Mouse (Mus musculus) forebrain, embryonic 15.5 days (tissue): ENCODE results near the gene Snd1. TPM values are rescaled to one million over a fixed set of nuclear protein-coding genes. Genes with fewer than 3 reads are reported as not detected.
A peak's percentile ranks its signal among the peaks of the same experiment; 100 is the strongest.

Experiments used
- ATAC-seq: fragments of 200-750 bp; cut with Nextera tagmentation; replicated peaks from 2 replicates; pipeline ENCODE4 v1.8.0; 2017; ENCODE audit warnings: mild to moderate bottlenecking, moderate TSS enrichment, moderate library complexity
- H3K27ac ChIP-seq: fragments of 300-500 bp; sonication (generic); replicated peaks from 2 replicates; pipeline ENCODE4 v1.5.1; 2015; ENCODE audit warnings: mild to moderate bottlenecking, inconsistent platforms
- H3K27me3 ChIP-seq: fragments of 300-500 bp; sonication (generic); 2 replicates; pipeline ENCODE4 v1.6.1; 2015; ENCODE audit warnings: inconsistent platforms
- H3K36me3 ChIP-seq: fragments of 300-500 bp; sonication (generic); 2 replicates; pipeline ENCODE4 v1.6.1; 2015; ENCODE audit warnings: mild to moderate bottlenecking, inconsistent platforms
- H3K4me1 ChIP-seq: fragments of 300-500 bp; sonication (generic); 2 replicates; pipeline ENCODE4 v1.6.1; 2015; ENCODE audit warnings: inconsistent platforms
- H3K4me2 ChIP-seq: fragments of 300-500 bp; sonication (generic); replicated peaks from 2 replicates; pipeline ENCODE4 v1.6.1; 2015; ENCODE audit warnings: mild to moderate bottlenecking, inconsistent platforms
- H3K4me3 ChIP-seq: fragments of 300-500 bp; sonication (generic); 2 replicates; pipeline ENCODE4 v1.5.1; 2015; ENCODE audit warnings: mild to moderate bottlenecking, inconsistent platforms
- H3K9ac ChIP-seq: fragments of 300-500 bp; sonication (generic); replicated peaks from 2 replicates; pipeline ENCODE4 v1.6.1; 2015; ENCODE audit warnings: mild to moderate bottlenecking, inconsistent platforms
- H3K9me3 ChIP-seq: fragments of 300-500 bp; sonication (generic); 2 replicates; pipeline ENCODE4 v1.6.1; 2016; ENCODE audit warnings: inconsistent platforms
- WGBS: fragments of 180-500 bp; shearing (Covaris S2); methylation state at CpG from one replicate; pipeline ENCODE4 v1.1.7; 2015; ENCODE audit warnings: mixed read lengths; 5-methylcytosine and 5-hydroxymethylcytosine counted together
- polyA plus RNA-seq: library from polyadenylated mRNA; unstranded; fragments of >200 nt; fragmentation: Nextera tagmentation; extraction: Ambion mirVana; gene quantifications from 2 replicates; pipeline ENCODE4 v1.2.1, GENCODE M21; 2015

The Snd1 gene
- polyA plus RNA-seq, 1 experiment from 2014 or later = 77.6 TPM

- Histone ChIP-seq H3K4me1 (peaks cover 22% of the 10 kb centered on the region), H3K27ac (no peak overlapping the region), H3K4me2 (no peak overlapping the region), H3K4me3 (no peak overlapping the region), H3K36me3 (peaks cover 4% of the 10 kb centered on the region; the same call in 1 of the 2 replicates), H3K27me3 (no peaks in the 10 kb centered on the region), H3K9me3 (no peaks in the 10 kb centered on the region), H3K9ac (no peak overlapping the region)
- ATAC-seq = peak; percentile 31; the same call in 1 of the 2 replicates
- WGBS = 66% methylated on average over 1 of the region's 1 CpGs
Measured at GRCm38 (mm10) chr6:28488204-28488851, 13.4 kb downstream of the Snd1 start.

DNA sequence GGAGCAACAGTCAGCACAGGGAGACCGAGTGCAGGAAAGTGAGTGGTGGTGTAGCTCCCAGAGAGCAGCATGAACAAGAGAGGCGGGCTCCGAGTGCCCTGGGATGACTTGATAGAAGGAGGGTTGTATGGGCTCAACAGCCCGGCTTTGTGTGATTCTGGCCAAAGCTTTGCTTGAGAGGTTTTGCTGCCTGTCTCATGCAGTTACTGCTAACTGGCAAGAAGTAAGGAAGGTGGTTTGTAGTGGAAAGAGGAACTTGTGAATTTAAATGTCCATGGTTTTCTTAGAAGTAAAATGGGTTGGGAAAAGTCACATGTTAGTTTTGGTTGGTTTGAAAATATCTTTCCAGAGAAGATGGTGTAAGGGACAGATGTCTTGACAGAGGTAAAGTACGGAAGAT lies 15.7 kb downstream of the Snd1 start:
- H3K27me3 ChIP-seq = no peaks in the 10 kb centered on the region
- no peaks in the 10 kb centered on the region for H3K9me3 ChIP-seq
- no peak overlapping the region for H3K9ac ChIP-seq
- H3K4me2 ChIP-seq = no peak overlapping the region
- H3K4me1 ChIP-seq = peaks cover 22% of the 10 kb centered on the region
- H3K36me3 ChIP-seq = peaks cover 4% of the 10 kb centered on the region; the same call in 1 of the 2 replicates
- H3K27ac ChIP-seq = no peak overlapping the region
- WGBS = 89% methylated on average over 5 of the region's 5 CpGs
- ATAC-seq = no peak
- no peak overlapping the region for H3K4me3 ChIP-seq

DNA sequence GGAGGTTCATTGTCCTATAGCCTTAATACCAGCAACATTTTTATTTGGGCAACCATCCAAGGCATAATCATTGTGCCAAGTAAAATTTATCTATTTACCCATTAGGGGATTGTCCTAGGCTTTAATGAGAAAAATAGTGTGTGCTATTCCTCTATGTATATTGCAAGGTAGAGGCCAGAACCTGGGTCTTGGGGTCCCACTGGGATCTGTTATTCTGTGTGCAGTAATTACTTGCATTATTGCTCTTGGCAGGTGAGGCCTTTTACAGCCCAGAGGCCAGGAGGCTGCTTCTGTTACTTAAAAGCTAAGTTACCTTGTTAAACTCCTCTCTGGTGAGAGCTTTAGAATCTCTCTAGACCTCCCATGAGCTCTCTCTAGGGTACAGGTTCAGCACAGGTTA lies 16.3 kb downstream of the Snd1 start:
- no peaks in the 10 kb centered on the region for H3K27me3 ChIP-seq
- H3K4me1 ChIP-seq = peaks cover 20% of the 10 kb centered on the region
- H3K27ac ChIP-seq = no peak overlapping the region
- no peak for ATAC-seq
- H3K4me3 ChIP-seq = no peak overlapping the region
- H3K4me2 ChIP-seq = no peak overlapping the region
- H3K36me3 ChIP-seq = peaks cover 4% of the 10 kb centered on the region; the same call in 1 of the 2 replicates
- no peak overlapping the region for H3K9ac ChIP-seq
- no peaks in the 10 kb centered on the region for H3K9me3 ChIP-seq

DNA sequence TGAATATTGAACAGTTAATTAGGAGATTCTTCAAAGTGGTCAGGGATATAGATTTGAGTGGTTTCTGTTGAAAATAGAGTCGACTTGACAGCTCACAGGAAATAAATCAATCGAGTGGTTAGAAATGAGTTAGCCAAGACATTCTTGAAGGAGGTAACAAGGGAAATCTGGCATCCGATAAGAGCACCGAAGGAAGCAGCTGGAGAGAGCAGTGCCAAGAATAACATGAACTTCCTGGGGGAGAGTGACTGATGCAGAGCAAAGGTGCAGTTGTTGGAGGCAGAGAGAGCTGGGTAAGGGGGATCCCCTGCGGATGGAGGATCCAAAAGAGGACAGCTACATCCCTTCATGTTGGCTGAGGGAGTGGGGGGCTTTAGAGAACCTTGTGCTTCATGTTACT lies 22.9 kb downstream of the Snd1 start:
- H3K9me3 ChIP-seq = no peaks in the 10 kb centered on the region
- H3K27me3 ChIP-seq = no peaks in the 10 kb centered on the region
- H3K27ac ChIP-seq = no peak overlapping the region
- no peak overlapping the region for H3K4me3 ChIP-seq
- 73% methylated on average over 5 of the region's 5 CpGs for WGBS
- H3K9ac ChIP-seq = no peak overlapping the region
- no peak for ATAC-seq
- no peaks in the 10 kb centered on the region for H3K4me1 ChIP-seq
- no peak overlapping the region for H3K4me2 ChIP-seq
- H3K36me3 ChIP-seq = peaks cover 2% of the 10 kb centered on the region; the same call in 1 of the 2 replicates

DNA sequence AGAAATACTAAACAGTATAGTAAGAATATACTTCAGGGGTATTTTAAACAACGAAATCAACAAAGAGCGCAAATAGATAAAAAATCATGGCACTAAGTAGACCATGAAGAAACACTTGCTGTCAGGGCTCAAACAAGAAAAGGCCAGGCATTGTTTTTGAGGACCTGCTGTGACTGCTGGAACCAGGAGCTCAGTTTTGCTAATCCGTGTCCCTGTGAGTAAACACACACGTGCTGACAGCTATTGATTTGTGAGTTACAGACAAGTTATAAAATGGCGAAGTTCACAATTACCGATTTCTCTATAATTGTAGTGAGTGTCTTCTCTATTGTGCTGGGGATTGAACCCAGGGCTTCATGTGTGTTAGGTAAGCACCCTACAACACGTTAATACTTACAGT lies 27.6 kb downstream of the Snd1 start:
- ATAC-seq = no peak
- WGBS = 80% methylated on average over 7 of the region's 7 CpGs

GRCm38 (mm10) chr6:28503148-28503547 lies 28.2 kb downstream of the Snd1 start:
- Histone ChIP-seq H3K27ac (no peak overlapping the region), H3K4me1 (no peaks in the 10 kb centered on the region), H3K36me3 (no peaks in the 10 kb centered on the region), H3K9me3 (no peaks in the 10 kb centered on the region), H3K9ac (no peak overlapping the region), H3K27me3 (no peaks in the 10 kb centered on the region), H3K4me3 (no peak overlapping the region), H3K4me2 (no peak overlapping the region)
- ATAC-seq = no peak
- WGBS = 94% methylated on average over 4 of the region's 4 CpGs

More for the DNA sequence above, 27.6 kb downstream of the Snd1 start:
- Histone ChIP-seq H3K4me1 (no peaks in the 10 kb centered on the region), H3K27ac (no peak overlapping the region), H3K36me3 (no peaks in the 10 kb centered on the region), H3K4me2 (no peak overlapping the region), H3K27me3 (no peaks in the 10 kb centered on the region), H3K4me3 (no peak overlapping the region), H3K9ac (no peak overlapping the region), H3K9me3 (no peaks in the 10 kb centered on the region)

DNA sequence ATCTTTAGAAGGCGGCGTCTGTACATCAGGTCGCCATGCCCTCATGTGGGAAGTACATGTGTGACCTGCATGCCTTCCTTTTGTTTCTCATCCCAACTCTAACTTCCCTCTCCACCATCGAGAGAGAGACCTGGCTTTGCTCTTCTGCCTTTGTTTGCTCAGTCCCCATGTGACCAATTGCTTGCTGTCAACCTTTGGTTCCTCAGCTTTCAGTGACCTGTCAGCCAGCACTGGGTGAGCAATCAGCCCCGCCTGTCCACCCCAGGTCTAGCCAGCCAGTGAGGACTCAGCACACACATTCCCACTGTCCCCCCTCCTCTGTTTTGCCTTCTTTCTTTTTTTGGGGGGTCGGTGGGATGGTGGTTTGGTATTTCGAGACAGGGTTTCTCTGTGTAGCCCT lies 29.7 kb downstream of the Snd1 start:
- Histone ChIP-seq H3K4me1 (0 out of 2 replicates have a peak, but pooled peaks cover 2% of the 10 kb centered on the region), H3K27ac (no peak overlapping the region), H3K36me3 (no peaks in the 10 kb centered on the region), H3K4me3 (no peak overlapping the region), H3K4me2 (no peak overlapping the region), H3K9ac (no peak overlapping the region), H3K9me3 (no peaks in the 10 kb centered on the region), H3K27me3 (no peaks in the 10 kb centered on the region)
- 95% methylated on average over 7 of the region's 7 CpGs for WGBS
- ATAC-seq = no peak

DNA sequence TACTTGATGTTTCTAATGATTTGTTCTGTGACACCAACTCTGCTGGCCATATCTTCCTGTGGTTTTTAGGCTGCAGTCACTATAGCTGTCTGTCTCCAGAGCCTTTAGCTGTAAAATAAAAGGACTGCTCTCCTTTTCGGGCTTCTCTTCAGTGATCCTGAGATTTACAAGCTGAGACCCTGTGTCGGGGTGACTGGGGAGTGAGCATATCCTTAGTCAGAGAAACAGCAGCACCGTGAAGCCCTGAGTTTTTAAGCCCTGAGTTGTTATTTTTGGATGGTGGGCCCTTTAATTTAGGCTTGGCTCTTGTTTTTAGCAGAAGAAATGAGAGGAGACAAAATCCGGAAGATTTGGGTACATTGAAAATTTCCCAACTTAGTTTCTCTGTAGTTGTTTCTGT lies 32.8 kb downstream of the Snd1 start:
- Histone ChIP-seq H3K27me3 (no peaks in the 10 kb centered on the region), H3K36me3 (peaks cover under 1% of the 10 kb centered on the region; the same call in 1 of the 2 replicates), H3K4me3 (no peak overlapping the region), H3K9me3 (no peaks in the 10 kb centered on the region), H3K4me1 (0 out of 2 replicates have a peak, but pooled peaks cover 2% of the 10 kb centered on the region), H3K4me2 (no peak overlapping the region), H3K9ac (no peak overlapping the region), H3K27ac (no peak overlapping the region)
- 89% methylated on average over 4 of the region's 4 CpGs for WGBS
- ATAC-seq = no peak

GRCm38 (mm10) chr6:28514195-28514594 lies 39.3 kb downstream of the Snd1 start:
- Histone ChIP-seq H3K27ac (no peak overlapping the region), H3K4me3 (no peak overlapping the region), H3K4me2 (no peak overlapping the region), H3K4me1 (no peaks in the 10 kb centered on the region), H3K27me3 (no peaks in the 10 kb centered on the region), H3K9ac (no peak overlapping the region), H3K36me3 (peaks cover 11% of the 10 kb centered on the region; the same call in 1 of the 2 replicates), H3K9me3 (no peaks in the 10 kb centered on the region)
- WGBS = 97% methylated on average over 3 of the region's 3 CpGs
- ATAC-seq = no peak

GRCm38 (mm10) chr6:28514830-28515350 lies 40.0 kb downstream of the Snd1 start:
- Histone ChIP-seq H3K36me3 (peaks cover 11% of the 10 kb centered on the region; the same call in 1 of the 2 replicates), H3K27ac (no peak overlapping the region), H3K27me3 (no peaks in the 10 kb centered on the region), H3K4me2 (no peak overlapping the region), H3K4me1 (no peaks in the 10 kb centered on the region), H3K9ac (no peak overlapping the region), H3K4me3 (no peak overlapping the region), H3K9me3 (no peaks in the 10 kb centered on the region)
- 96% methylated on average over 4 of the region's 4 CpGs for WGBS
- ATAC-seq = no peak

- H3K9me3 ChIP-seq = no peaks in the 10 kb centered on the region
- peaks cover 14% of the 10 kb centered on the region for H3K36me3 ChIP-seq
- H3K27me3 ChIP-seq = no peaks in the 10 kb centered on the region
- no peak overlapping the region for H3K9ac ChIP-seq
- H3K27ac ChIP-seq = no peak overlapping the region
- no peaks in the 10 kb centered on the region for H3K4me1 ChIP-seq
- WGBS = 37% methylated on average over 2 of the region's 2 CpGs
- no peak overlapping the region for H3K4me2 ChIP-seq
- no peak overlapping the region for H3K4me3 ChIP-seq
- no peak for ATAC-seq
Measured at GRCm38 (mm10) chr6:28516618-28517017, 41.7 kb downstream of the Snd1 start.

DNA sequence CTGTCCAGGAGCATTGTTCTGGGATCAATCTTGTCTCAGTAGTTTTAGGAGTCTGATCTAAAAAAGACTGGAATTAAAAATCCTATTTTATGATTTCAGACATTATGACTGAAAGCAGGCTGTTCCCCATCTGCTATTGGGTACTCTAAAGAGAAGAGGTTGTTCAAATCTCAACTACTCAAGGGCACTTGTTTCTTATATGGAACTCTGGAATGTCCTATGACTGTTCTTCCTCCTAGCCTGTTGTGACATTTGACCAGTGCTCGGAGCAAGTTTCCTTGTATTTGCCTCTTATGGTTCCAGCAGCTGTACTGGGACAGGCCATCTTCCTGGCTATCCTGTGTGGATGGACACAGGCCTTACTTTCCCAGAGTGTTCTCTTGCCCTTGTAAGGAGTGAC lies 42.1 kb downstream of the Snd1 start:
- no peak overlapping the region for H3K4me2 ChIP-seq
- H3K4me3 ChIP-seq = no peak overlapping the region
- no peaks in the 10 kb centered on the region for H3K27me3 ChIP-seq
- H3K27ac ChIP-seq = no peak overlapping the region
- WGBS = 94% methylated on average over 1 of the region's 1 CpGs
- H3K9me3 ChIP-seq = no peaks in the 10 kb centered on the region
- H3K9ac ChIP-seq = no peak overlapping the region
- peaks cover 16% of the 10 kb centered on the region for H3K36me3 ChIP-seq
- no peak for ATAC-seq
- no peaks in the 10 kb centered on the region for H3K4me1 ChIP-seq

DNA sequence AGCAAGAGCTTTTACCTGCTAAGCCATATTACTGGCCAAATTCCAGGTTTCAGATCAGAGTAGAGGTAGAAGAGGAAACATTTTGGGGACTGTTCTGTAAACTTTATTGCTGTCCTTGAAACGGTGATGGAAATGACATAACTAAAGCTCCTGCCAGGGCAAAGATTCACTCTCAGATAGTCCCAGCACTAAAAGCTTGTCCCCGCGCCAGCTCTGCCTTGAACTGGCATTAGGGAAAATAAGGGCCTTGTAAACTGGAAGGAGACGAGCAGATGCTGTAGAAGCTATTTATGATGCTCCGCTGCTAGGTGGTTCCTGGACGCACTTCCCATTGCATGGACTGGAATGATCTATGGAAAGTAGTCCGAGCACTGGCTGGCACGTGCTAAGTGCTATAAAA lies 44.5 kb downstream of the Snd1 start:
- H3K9ac ChIP-seq = no peak overlapping the region
- H3K4me3 ChIP-seq = no peak overlapping the region
- H3K4me2 ChIP-seq = no peak overlapping the region
- 84% methylated on average over 8 of the region's 8 CpGs for WGBS
- no peaks in the 10 kb centered on the region for H3K9me3 ChIP-seq
- no peak for ATAC-seq
- no peaks in the 10 kb centered on the region for H3K27me3 ChIP-seq
- H3K27ac ChIP-seq = no peak overlapping the region
- no peaks in the 10 kb centered on the region for H3K4me1 ChIP-seq
- peaks cover 7% of the 10 kb centered on the region for H3K36me3 ChIP-seq
